Mouse (Mus musculus): ENCODE measurements at regions not wholly inside any gene's neighbourhood (a gene's known extent, or its start where the extent isn't known, plus 50 kb on each side); places are given as distances from the start of the nearest gene placed in this dataset.
"Not testable (repeated sequence)": the region's sequence is repeated elsewhere in the genome, so short reads cannot be mapped to it uniquely, and the experiment has no call there.

DNA sequence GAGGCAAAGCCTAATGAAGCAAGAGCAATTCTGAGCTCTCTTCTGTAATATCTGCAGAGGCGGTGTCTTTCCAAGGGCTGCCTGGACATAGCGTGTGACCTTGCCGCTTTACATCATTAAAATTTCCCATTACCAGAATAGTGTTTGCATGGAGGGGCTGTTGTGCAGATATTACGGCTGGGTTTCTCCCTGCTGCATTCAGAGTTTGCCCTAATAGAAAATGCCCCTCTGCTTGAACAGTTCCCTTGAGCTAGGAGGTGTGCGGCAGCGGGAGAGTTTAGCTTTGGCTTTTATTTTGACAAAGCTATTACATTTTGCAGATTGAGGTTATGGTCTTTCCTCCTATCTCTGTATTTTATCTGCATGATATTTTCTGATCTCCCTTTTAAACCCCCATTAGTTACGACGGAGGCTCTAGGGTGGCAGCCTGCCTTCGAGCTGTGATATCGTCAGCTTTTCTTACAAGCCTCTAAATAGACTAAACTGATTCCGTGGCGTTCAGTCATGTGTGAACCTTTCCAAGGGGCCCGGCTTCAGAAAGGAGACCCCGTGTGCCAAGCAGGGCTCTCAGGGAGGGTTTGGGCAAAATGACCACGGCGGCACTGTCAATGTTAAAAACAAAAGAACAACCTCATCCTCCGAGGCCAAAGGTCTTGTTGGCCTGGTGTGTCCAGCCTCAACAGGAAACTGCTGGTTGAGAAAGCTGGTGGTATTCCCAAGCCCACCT is 182.2 kb upstream of the Pmfbp1 start:
- DNase-seq (ENCODE audit: low spot score) = no peak

DNA sequence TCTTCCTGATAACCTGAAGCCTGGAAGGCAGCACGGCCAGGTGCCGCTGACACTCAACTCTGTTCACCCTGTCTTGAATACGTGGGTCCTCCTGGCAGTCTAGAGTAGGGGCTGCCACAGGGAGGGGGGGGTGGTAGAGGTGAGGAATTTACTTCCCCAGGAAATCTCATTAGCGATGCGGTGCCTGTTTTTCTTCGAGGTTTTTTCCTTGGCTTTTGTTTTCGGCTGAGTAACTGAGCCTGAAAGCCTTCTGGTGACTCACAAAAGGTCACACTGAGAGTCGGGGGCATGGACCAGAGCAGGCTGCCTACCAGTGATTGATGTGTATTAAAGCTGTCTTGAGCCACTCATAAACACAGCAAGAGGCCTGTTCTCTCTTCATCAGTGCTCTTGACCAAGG is 181.1 kb upstream of the Pmfbp1 start:
- DNase-seq (ENCODE audit: low spot score) = no peak

- no peak for DNase-seq (ENCODE audit: low spot score)
These were observed 172.9 kb upstream of the Pmfbp1 start for GRCm38 (mm10) chr8:109320955-109321354.

DNA sequence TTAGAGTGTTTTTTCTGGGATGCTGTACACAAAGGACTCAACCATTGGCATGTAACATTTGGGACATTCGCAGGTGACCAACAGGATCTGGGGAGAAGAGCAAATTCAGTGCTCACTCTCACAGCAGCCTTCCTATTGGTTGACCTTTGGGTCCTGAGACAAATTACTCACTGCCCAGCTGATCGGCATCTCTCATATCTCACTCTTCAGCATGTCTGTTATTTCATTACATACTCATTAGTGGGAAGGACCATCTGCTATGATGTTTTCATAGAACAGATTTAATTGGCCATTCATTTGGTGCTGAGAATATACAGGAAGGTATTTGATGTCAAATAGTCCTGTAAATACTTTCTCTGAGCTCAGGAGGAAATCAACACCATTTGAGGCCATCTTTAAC is 170.5 kb upstream of the Pmfbp1 start:
- DNase-seq (ENCODE audit: low spot score) = no peak

DNA sequence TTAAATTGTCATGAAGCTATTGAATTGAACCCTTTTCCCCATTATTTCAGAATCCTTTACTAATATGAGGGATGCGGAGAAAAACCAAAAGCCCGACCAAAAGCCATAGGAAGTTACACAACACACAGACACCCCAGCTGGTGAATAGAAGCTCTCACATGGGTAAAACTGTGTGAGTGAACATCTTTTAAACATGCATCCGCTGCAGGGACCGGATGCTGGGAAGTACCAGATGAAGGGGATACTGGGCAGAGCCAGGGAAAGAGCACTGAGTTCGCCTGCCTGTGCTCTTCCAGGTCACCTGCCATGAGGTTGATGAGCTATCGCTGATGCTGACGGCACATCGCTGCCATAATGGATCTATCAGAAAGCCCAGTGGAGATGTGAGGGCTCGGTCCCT is 169.6 kb upstream of the Pmfbp1 start:
- DNase-seq (ENCODE audit: low spot score) = no peak

- no peak for DNase-seq (ENCODE audit: low spot score)
These were observed 157.6 kb upstream of the Pmfbp1 start for GRCm38 (mm10) chr8:109336203-109336602.

GRCm38 (mm10) chr8:109338220-109338835 is 155.5 kb upstream of the Pmfbp1 start:
- no peak for DNase-seq (ENCODE audit: low spot score)

- DNase-seq (ENCODE audit: low spot score) = not testable (repeated sequence)
These were observed 153.2 kb upstream of the Pmfbp1 start for GRCm38 (mm10) chr8:109340647-109341046.

GRCm38 (mm10) chr8:109355168-109355567 is 138.7 kb upstream of the Pmfbp1 start:
- DNase-seq (ENCODE audit: low spot score) = no peak

GRCm38 (mm10) chr8:109359396-109360051 is 134.3 kb upstream of the Pmfbp1 start:
- DNase-seq (ENCODE audit: low spot score) = no peak

DNA sequence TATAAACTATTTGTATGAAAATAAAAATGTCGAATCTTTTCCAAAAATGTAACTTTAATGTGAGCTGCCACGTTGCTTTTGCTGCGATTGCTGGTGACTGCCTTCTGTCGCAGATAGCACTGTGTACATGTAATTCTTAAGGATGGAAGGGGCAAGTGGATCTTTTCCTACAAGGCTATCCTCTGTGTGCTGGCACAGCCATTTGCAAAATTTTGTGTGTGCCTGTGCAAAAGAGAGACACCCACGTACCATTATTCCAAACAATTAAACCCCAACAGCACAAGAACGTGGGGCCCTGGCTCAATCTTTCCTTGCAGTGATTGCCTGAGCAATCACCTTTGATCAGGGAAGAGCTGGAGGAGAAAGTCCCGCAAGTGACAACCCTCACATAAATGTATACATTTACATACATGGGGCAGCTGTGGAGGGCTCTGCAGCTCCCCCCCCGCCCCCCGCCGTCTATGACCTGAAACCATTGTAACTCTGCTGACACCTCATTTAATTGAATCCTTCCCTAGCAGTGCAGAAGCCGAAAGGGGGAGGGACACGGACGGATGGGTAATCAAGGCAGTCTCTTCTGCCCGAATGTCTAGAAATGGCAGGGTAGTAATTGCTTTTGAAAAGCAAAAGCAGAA is 133.6 kb upstream of the Pmfbp1 start:
- DNase-seq (ENCODE audit: low spot score) = no peak

- DNase-seq (ENCODE audit: low spot score) = no peak
These were observed 132.9 kb upstream of the Pmfbp1 start for GRCm38 (mm10) chr8:109360904-109361303.

DNA sequence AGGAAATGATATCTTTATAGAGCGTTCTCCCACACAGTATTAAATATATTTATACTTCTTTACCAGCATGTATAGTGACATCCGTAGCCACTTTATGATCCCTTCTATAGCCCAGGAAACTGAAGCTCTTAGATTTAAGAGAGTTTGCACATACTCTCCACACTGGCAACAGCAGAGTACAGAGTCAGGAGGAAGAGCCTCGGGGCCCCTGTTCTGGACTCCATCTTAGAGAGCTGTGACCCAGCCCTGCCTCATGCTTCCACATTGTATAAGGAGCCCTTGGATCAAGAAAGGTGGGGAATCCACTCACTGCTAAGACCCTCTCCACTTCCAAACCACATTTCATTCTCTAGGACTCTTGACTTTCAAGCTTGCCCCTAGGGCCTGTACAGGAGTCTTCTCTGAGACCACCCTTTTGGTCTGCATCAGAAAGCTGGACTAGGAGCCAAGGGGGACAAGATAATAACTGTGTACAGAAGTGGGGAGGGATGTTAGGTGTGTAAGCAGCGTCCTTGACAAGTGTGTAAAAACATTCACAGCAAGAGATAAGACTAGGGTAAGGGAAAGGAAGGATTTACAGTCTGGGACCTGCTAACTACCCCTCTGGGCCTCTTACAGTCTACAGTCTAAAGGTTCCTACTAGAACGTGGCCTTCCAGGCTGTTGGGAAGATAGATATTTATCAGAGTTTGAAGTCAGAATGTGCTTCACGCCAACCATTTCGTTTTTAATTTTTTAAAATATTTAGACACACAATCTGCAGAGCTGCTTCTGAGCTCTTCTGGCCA is 132.1 kb upstream of the Pmfbp1 start:
- DNase-seq (ENCODE audit: low spot score) = no peak

DNA sequence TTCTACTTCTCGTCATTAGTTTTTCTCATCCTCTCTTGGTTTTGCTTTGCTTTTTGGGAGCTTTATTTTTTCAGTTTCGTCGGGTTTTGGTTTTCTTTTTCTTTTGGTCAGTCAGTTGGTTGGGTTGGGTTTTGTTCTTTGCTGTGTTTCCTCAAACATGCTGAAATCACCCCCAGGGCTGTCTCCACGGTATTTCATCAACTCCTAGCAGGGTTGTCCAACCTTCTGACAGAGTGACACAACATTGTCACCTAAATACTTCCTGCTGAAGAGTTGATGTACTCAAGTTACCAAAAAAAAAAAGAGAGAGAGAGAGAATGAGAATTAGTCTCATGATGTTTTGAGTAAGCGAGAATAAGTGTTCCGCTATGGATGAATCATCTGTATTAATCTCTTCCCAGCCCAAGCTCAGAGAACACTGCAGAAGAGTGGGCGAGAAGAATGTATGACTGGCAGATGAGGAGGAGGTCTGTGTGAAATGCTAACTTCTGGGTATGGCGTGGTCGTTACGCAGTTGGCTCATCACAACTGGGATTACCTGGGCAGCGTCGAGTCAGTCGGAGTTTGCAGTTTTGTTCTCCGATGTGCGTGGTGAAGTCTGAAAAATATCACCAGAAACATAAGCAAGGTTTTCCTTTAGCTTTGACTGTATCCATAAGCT is 130.5 kb upstream of the Pmfbp1 start:
- no peak for DNase-seq (ENCODE audit: low spot score)

GRCm38 (mm10) chr8:109373977-109374376 is 119.8 kb upstream of the Pmfbp1 start:
- DNase-seq (ENCODE audit: low spot score) = no peak

GRCm38 (mm10) chr8:109384881-109385280 is 108.9 kb upstream of the Pmfbp1 start:
- DNase-seq (ENCODE audit: low spot score) = no peak

GRCm38 (mm10) chr8:109395133-109395855 is 98.5 kb upstream of the Pmfbp1 start:
- DNase-seq (ENCODE audit: low spot score) = no peak

DNA sequence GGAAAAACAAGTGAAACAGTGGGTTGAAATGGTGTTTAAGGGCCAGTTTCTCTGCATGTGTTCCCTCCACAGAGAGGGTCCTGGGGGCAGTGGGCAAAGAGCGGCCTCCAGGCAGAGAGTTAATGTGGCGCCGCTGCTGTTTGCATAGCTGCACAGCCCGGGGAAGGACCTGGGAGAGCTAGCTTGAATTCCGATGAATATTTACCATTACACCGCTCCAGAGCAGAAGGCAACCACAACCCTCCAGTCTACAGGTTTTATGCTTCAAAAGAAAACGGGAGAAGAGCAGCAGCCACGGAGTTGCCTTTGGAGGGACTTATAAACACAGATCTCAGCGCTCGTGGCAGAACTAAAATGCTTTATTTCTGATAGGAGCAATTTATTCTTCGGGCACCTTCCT is 94.2 kb upstream of the Pmfbp1 start:
- DNase-seq (ENCODE audit: low spot score) = no peak

- DNase-seq (ENCODE audit: low spot score) = no peak
These were observed 93.6 kb upstream of the Pmfbp1 start for GRCm38 (mm10) chr8:109400192-109400591.

- peak; percentile 50 for DNase-seq (ENCODE audit: low spot score)
These were observed 85.9 kb upstream of the Pmfbp1 start for GRCm38 (mm10) chr8:109407913-109408312.

- DNase-seq (ENCODE audit: low spot score) = no peak
These were observed 83.3 kb upstream of the Pmfbp1 start for GRCm38 (mm10) chr8:109410531-109410930.

All from testis, postnatal 10 days (tissue).